Mouse (Mus musculus): ENCODE measurements at regions not wholly inside any gene's neighbourhood (a gene's known extent, or its start where the extent isn't known, plus 50 kb on each side); places are given as distances from the start of the nearest gene placed in this dataset.

GRCm38 (mm10) chr4:152834421-152835110 is 356.9 kb upstream of the Kcnab2 start:
- Histone ChIP-seq H3K79me2 (ENCODE audit: control insufficient read depth, insufficient read depth, low read length, poor library complexity) (no peaks in the 10 kb centered on the region), H3K27ac (ENCODE audit: control insufficient read depth, low read depth, low read length) (no peak overlapping the region)

GRCm38 (mm10) chr4:152833411-152834310 is 356.0 kb upstream of the Kcnab2 start:
- H3K79me2 ChIP-seq (ENCODE audit: control insufficient read depth, insufficient read depth, low read length, poor library complexity) = no peaks in the 10 kb centered on the region
- no peak overlapping the region for H3K27ac ChIP-seq (ENCODE audit: control insufficient read depth, low read depth, low read length)
- DNase-seq (ENCODE audit: low read depth, low spot score) = no peak
- H3K9me3 ChIP-seq (replicated peaks; ENCODE audit: insufficient read depth, low read length) = no peaks in the 10 kb centered on the region
- no peaks in the 10 kb centered on the region for H3K4me1 ChIP-seq (ENCODE audit: control insufficient read depth in 1 of 2, insufficient read depth in 2 of 2, low read length in 2 of 2)
- H3K27me3 ChIP-seq (ENCODE audit: control insufficient read depth in 1 of 2, insufficient read depth in 2 of 2, low read length in 2 of 2) = no peaks in the 10 kb centered on the region
- H3K9ac ChIP-seq (ENCODE audit: control insufficient read depth, low read depth, low read length, poor library complexity, severe bottlenecking) = no peak overlapping the region
- H3K4me3 ChIP-seq (ENCODE audit: control insufficient read depth in 1 of 2, insufficient read depth in 1 of 2, low read depth in 2 of 2, low read length in 2 of 2) = no peak overlapping the region
- H3K36me3 ChIP-seq (ENCODE audit: control insufficient read depth in 1 of 2, insufficient read depth in 2 of 2, low read length in 2 of 2) = no peaks in the 10 kb centered on the region
- TF ChIP-seq E2F4 (IDR thresholded peaks at IDR 0.05; ENCODE audit: borderline replicate concordance, low read depth, low read length) = no peak
- TF ChIP-seq EP300 (IDR thresholded peaks at IDR 0.05; ENCODE audit: low read depth in 1 of 2, low read length in 2 of 2) = no peak
- TF ChIP-seq USF1 (IDR thresholded peaks at IDR 0.05; ENCODE audit: low read depth, low read length) = no peak
- TF ChIP-seq ZC3H11A (IDR thresholded peaks at IDR 0.05; ENCODE audit: low read depth, low read length) = no peak
- no peak for TF ChIP-seq POLR2AphosphoS2 (IDR thresholded peaks at IDR 0.05; ENCODE audit: low read length)
- no peak for TF ChIP-seq UBTF (IDR thresholded peaks at IDR 0.05; ENCODE audit: borderline replicate concordance, insufficient read depth, low read depth, low read length)
- TF ChIP-seq NELFE (IDR thresholded peaks at IDR 0.05; ENCODE audit: low read depth, low read length) = no peak

More at GRCm38 (mm10) chr4:152834421-152835110, 356.9 kb upstream of the Kcnab2 start:
- no peaks in the 10 kb centered on the region for H3K4me1 ChIP-seq (ENCODE audit: control insufficient read depth in 1 of 2, insufficient read depth in 2 of 2, low read length in 2 of 2)
- no peaks in the 10 kb centered on the region for H3K36me3 ChIP-seq (ENCODE audit: control insufficient read depth in 1 of 2, insufficient read depth in 2 of 2, low read length in 2 of 2)
- H3K4me3 ChIP-seq (ENCODE audit: control insufficient read depth in 1 of 2, insufficient read depth in 1 of 2, low read depth in 2 of 2, low read length in 2 of 2) = no peak overlapping the region
- TF ChIP-seq MAFK (IDR thresholded peaks at IDR 0.05; ENCODE audit: borderline replicate concordance, low read depth, low read length) = no peak
- no peak for TF ChIP-seq USF2 (IDR thresholded peaks at IDR 0.05; ENCODE audit: borderline replicate concordance in 1 of 2, insufficient read depth in 1 of 2, low read depth in 1 of 2, low read length in 2 of 2)
- no peak for TF ChIP-seq RCOR1 (IDR thresholded peaks at IDR 0.05; ENCODE audit: low read depth, low read length)
- TF ChIP-seq TCF12 (IDR thresholded peaks at IDR 0.05; ENCODE audit: low read depth, low read length) = no peak
- no peak for TF ChIP-seq SMC3 (IDR thresholded peaks at IDR 0.05; ENCODE audit: low read depth, low read length)
- no peak for TF ChIP-seq MAX (IDR thresholded peaks at IDR 0.05; ENCODE audit: low read length)
- TF ChIP-seq ZC3H11A (IDR thresholded peaks at IDR 0.05; ENCODE audit: low read depth, low read length) = no peak
- no peak for TF ChIP-seq MAZ (IDR thresholded peaks at IDR 0.05; ENCODE audit: low read depth, low read length)
- TF ChIP-seq RAD21 (IDR thresholded peaks at IDR 0.05; ENCODE audit: low read depth, low read length) = no peak
- no peak for TF ChIP-seq JUND (IDR thresholded peaks at IDR 0.05; ENCODE audit: low read depth, low read length)
- TF ChIP-seq POLR2AphosphoS2 (IDR thresholded peaks at IDR 0.05; ENCODE audit: low read length) = no peak
- no peak for TF ChIP-seq BHLHE40 (IDR thresholded peaks at IDR 0.05; ENCODE audit: borderline replicate concordance, low read depth, low read length)
- TF ChIP-seq HCFC1 (IDR thresholded peaks at IDR 0.05; ENCODE audit: low read depth, low read length) = no peak
- no peak for TF ChIP-seq POLR2AphosphoS5 (IDR thresholded peaks at IDR 0.05; ENCODE audit: borderline replicate concordance, low read depth, low read length)
- no peak for TF ChIP-seq KAT2A (conservative IDR thresholded peaks at IDR 0.05; ENCODE audit: low read depth, low read length)
- no peak for TF ChIP-seq MEF2A (IDR thresholded peaks at IDR 0.05; ENCODE audit: extremely low read depth, insufficient replicate concordance, low read depth, low read length, poor library complexity, severe bottlenecking)
- no peak for TF ChIP-seq UBTF (IDR thresholded peaks at IDR 0.05; ENCODE audit: borderline replicate concordance, insufficient read depth, low read depth, low read length)
- no peak for TF ChIP-seq POLR2A (IDR thresholded peaks at IDR 0.05; ENCODE audit: control insufficient read depth in 1 of 2, insufficient read depth in 1 of 2, low read depth in 1 of 2, low read length in 2 of 2, poor library complexity in 1 of 2)
- TF ChIP-seq EP300 (IDR thresholded peaks at IDR 0.05; ENCODE audit: low read depth in 1 of 2, low read length in 2 of 2) = no peak
- no peak for TF ChIP-seq ETS1 (IDR thresholded peaks at IDR 0.05; ENCODE audit: low read depth, low read length)
- H3K27me3 ChIP-seq (ENCODE audit: control insufficient read depth in 1 of 2, insufficient read depth in 2 of 2, low read length in 2 of 2) = no peaks in the 10 kb centered on the region
- no peak overlapping the region for H3K9ac ChIP-seq (ENCODE audit: control insufficient read depth, low read depth, low read length, poor library complexity, severe bottlenecking)
- H3K9me3 ChIP-seq (replicated peaks; ENCODE audit: insufficient read depth, low read length) = no peaks in the 10 kb centered on the region
- no peak for DNase-seq (ENCODE audit: low read depth, low spot score)
